Mouse (Mus musculus) limb, embryonic 14.5 days (tissue): ENCODE results near the gene Drd4. TPM values are rescaled to one million over a fixed set of nuclear protein-coding genes. Genes with fewer than 3 reads are reported as not detected.

ENCODE experiments used
- ATAC-seq: fragments of 200-750 bp; cut with Nextera tagmentation; 2 replicates; pipeline ENCODE4 v1.8.0; 2017; ENCODE audit warnings: low read depth, moderate number of reproducible peaks, moderate TSS enrichment; ENCODE audit not compliant: low FRiP score
- DNase-seq: peaks from one replicate; pipeline ENCODE4 v3.0.0-alpha.2; 2015; ENCODE audit warnings: low spot score
- H3K27ac ChIP-seq: fragments of 300-500 bp; sonication (generic); replicated peaks from 2 replicates; pipeline ENCODE4 v1.5.1; 2014; ENCODE audit warnings: low read depth, mild to moderate bottlenecking, low read length, moderate library complexity, mixed read lengths
- H3K27me3 ChIP-seq: fragments of 300-500 bp; sonication (generic); 2 replicates; pipeline ENCODE4 v1.6.1; 2014; ENCODE audit warnings: low read length, mixed read lengths; ENCODE audit not compliant: control insufficient read depth, insufficient read depth
- H3K36me3 ChIP-seq: fragments of 300-500 bp; sonication (generic); 2 replicates; pipeline ENCODE4 v1.6.1; 2014; ENCODE audit warnings: mild to moderate bottlenecking, low read length, moderate library complexity, mixed read lengths; ENCODE audit not compliant: control insufficient read depth, insufficient read depth
- H3K4me1 ChIP-seq: fragments of 300-500 bp; sonication (generic); 2 replicates; pipeline ENCODE4 v1.6.1; 2014; ENCODE audit warnings: antibody characterized with exemption, low read length, mixed read lengths; ENCODE audit not compliant: control insufficient read depth, insufficient read depth
- H3K4me2 ChIP-seq: fragments of 300-500 bp; sonication (generic); replicated peaks from 2 replicates; pipeline ENCODE4 v1.6.1; 2014; ENCODE audit warnings: low read depth, mild to moderate bottlenecking, low read length, moderate library complexity; ENCODE audit not compliant: severe bottlenecking
- H3K4me3 ChIP-seq: fragments of 300-500 bp; sonication (generic); replicated peaks from 2 replicates; pipeline ENCODE4 v1.5.1; 2014; ENCODE audit warnings: low read length
- H3K9ac ChIP-seq: fragments of 300-500 bp; sonication (generic); 2 replicates; pipeline ENCODE4 v1.6.1; 2014; ENCODE audit warnings: mild to moderate bottlenecking, low read depth, low read length, moderate library complexity; ENCODE audit not compliant: severe bottlenecking
- H3K9me3 ChIP-seq: fragments of 300-500 bp; sonication (generic); 2 replicates; pipeline ENCODE4 v1.6.1; 2016; ENCODE audit warnings: low read length; ENCODE audit not compliant: control insufficient read depth
- POLR2A ChIP-seq: fragments of 200-500 bp; IDR thresholded peaks from 2 replicates; pipeline ENCODE4 v1.8.0; 2012; ENCODE audit warnings: inconsistent platforms, mild to moderate bottlenecking, moderate library complexity, borderline replicate concordance; ENCODE audit not compliant: insufficient read depth, insufficient read length; ENCODE audit errors: extremely low read depth
- WGBS: fragments of 180-500 bp; shearing (Covaris S2); extraction: QIAGEN DNeasy Blood & Tissue Kit; methylation state at CpG from one replicate; pipeline ENCODE4 v1.1.7; 2014; 5-methylcytosine and 5-hydroxymethylcytosine counted together
- polyA plus RNA-seq, 2 experiments: library from polyadenylated mRNA; depleted of rRNA in 1 of 2; stranded (reverse) in 1 of 2; unstranded in 1 of 2; fragments of >200 nt; fragmentation: Nextera tagmentation in 1 of 2; extraction: Ambion mirVana in 1 of 2; gene quantifications; 2 replicates each; pipeline versions ENCODE4 v1.2.1 to v1.2.3; 2012 to 2014

The Drd4 gene
- polyA plus RNA-seq, 2 experiments: 1.5 to 3.1 TPM

- Histone ChIP-seq H3K9me3 (no peaks in the 10 kb centered on the region), H3K4me2 (peak overlapping the region; percentile 96), H3K9ac (no peak overlapping the region), H3K27ac (no peak overlapping the region), H3K27me3 (no peaks in the 10 kb centered on the region), H3K4me1 (0 out of 2 replicates have a peak, but pooled peaks cover 2% of the 10 kb centered on the region), H3K36me3 (no peaks in the 10 kb centered on the region), H3K4me3 (0 out of 2 replicates have a peak overlapping the region, but pooled peaks have one; percentile 45)
- no peak for TF ChIP-seq POLR2A
- ATAC-seq: no peak
- DNase-seq: no peak
- 79% methylated on average over 11 of the region's 11 CpGs for WGBS
Measured at GRCm38 (mm10) chr7:141277701-141278678, 13.8 kb upstream of the Drd4 start.

GRCm38 (mm10) chr7:141278766-141279590 is 12.8 kb upstream of the Drd4 start, which contains the start of gene Sct:
TSS of gene Sct (minus strand) at chr7:141279133.
- Histone ChIP-seq H3K4me2 (peak within 1 kb of the TSS; percentile 96), H3K9me3 (no peaks in the 10 kb centered on the region), H3K27me3 (no peaks in the 10 kb centered on the region), H3K9ac (peak within 1 kb of the TSS; percentile 55), H3K4me3 (peak within 1 kb of the TSS; percentile 45), H3K27ac (no peak within 1 kb of the TSS), H3K4me1 (0 out of 2 replicates have a peak, but pooled peaks cover 2% of the 10 kb centered on the region), H3K36me3 (no peaks in the 10 kb centered on the region)
- TF ChIP-seq POLR2A: 0 out of 2 replicates have a peak, but pooled peaks have one; percentile 5
- peak; percentile 23 for DNase-seq
- ATAC-seq: peak; percentile 72
- 3% methylated on average over 29 of the region's 46 CpGs for WGBS

- Histone ChIP-seq H3K9ac (no peak overlapping the region), H3K27me3 (no peaks in the 10 kb centered on the region), H3K4me3 (no peak overlapping the region), H3K9me3 (no peaks in the 10 kb centered on the region), H3K36me3 (no peaks in the 10 kb centered on the region), H3K4me2 (no peak overlapping the region), H3K4me1 (0 out of 2 replicates have a peak, but pooled peaks cover 2% of the 10 kb centered on the region), H3K27ac (no peak overlapping the region)
- DNase-seq (no peak), ATAC-seq (no peak)
- no peak for TF ChIP-seq POLR2A
- 61% methylated on average over 6 of the region's 6 CpGs for WGBS
Measured at GRCm38 (mm10) chr7:141281442-141281841, 10.4 kb upstream of the Drd4 start.

GRCm38 (mm10) chr7:141282756-141283155 is 9.1 kb upstream of the Drd4 start:
- DNase-seq (no peak), ATAC-seq (no peak)
- no peaks in the 10 kb centered on the region for H3K9me3 ChIP-seq
- WGBS: 90% methylated on average over 4 of the region's 4 CpGs
- H3K27ac ChIP-seq: no peak overlapping the region
- H3K4me2 ChIP-seq: no peak overlapping the region
- H3K9ac ChIP-seq: no peak overlapping the region
- no peaks in the 10 kb centered on the region for H3K27me3 ChIP-seq
- 0 out of 2 replicates have a peak, but pooled peaks cover 2% of the 10 kb centered on the region for H3K4me1 ChIP-seq
- TF ChIP-seq POLR2A: no peak
- no peaks in the 10 kb centered on the region for H3K36me3 ChIP-seq
- no peak overlapping the region for H3K4me3 ChIP-seq

- no peak overlapping the region for H3K4me2 ChIP-seq
- H3K27ac ChIP-seq: no peak overlapping the region
- H3K9ac ChIP-seq: no peak overlapping the region
- no peaks in the 10 kb centered on the region for H3K36me3 ChIP-seq
- no peaks in the 10 kb centered on the region for H3K9me3 ChIP-seq
- no peak for TF ChIP-seq POLR2A
- no peak for DNase-seq
- H3K4me1 ChIP-seq: peaks cover 4% of the 10 kb centered on the region; the same call in 1 of the 2 replicates
- H3K27me3 ChIP-seq: peaks cover 16% of the 10 kb centered on the region
- no peak for ATAC-seq
- no peak overlapping the region for H3K4me3 ChIP-seq
- 81% methylated on average over 3 of the region's 3 CpGs for WGBS
Measured at GRCm38 (mm10) chr7:141288042-141288441, 3.8 kb upstream of the Drd4 start.
